Mouse (Mus musculus) embryo, embryonic 10.5 days (tissue): ENCODE results near the gene Bag6.

ENCODE experiments used
- DNase-seq: peaks from one replicate; pipeline ENCODE4 v3.0.0-alpha.2; 2015; ENCODE audit warnings: low spot score

Gene Bag6

GRCm38 (mm10) chr17:35147922-35148639 is 13.1 kb downstream of the Bag6 start:
- DNase-seq = no peak

- DNase-seq = no peak
Measured at GRCm38 (mm10) chr17:35152121-35152520, 17.1 kb downstream of the Bag6 start.

GRCm38 (mm10) chr17:35153077-35153476 is 18.1 kb downstream of the Bag6 start:
- no peak for DNase-seq

GRCm38 (mm10) chr17:35153931-35154330 is 19.0 kb downstream of the Bag6 start:
- no peak for DNase-seq

GRCm38 (mm10) chr17:35154616-35155015 is 19.6 kb downstream of the Bag6 start:
- no peak for DNase-seq

- DNase-seq = no peak
Measured at GRCm38 (mm10) chr17:35155451-35155850, 20.5 kb downstream of the Bag6 start.

GRCm38 (mm10) chr17:35156461-35157200 is 21.7 kb downstream of the Bag6 start:
- no peak for DNase-seq

GRCm38 (mm10) chr17:35157254-35157653 is 22.3 kb downstream of the Bag6 start:
- DNase-seq = no peak

GRCm38 (mm10) chr17:35157661-35158175 is 22.7 kb downstream of the Bag6 start:
- no peak for DNase-seq

GRCm38 (mm10) chr17:35158850-35159593 is 24.0 kb downstream of the Bag6 start:
- no peak for DNase-seq

- no peak for DNase-seq
Measured at GRCm38 (mm10) chr17:35159638-35160037, 24.7 kb downstream of the Bag6 start.

- no peak for DNase-seq
Measured at GRCm38 (mm10) chr17:35161421-35161820, 26.4 kb downstream of the Bag6 start.

- no peak for DNase-seq
Measured at GRCm38 (mm10) chr17:35162121-35162520, 27.1 kb downstream of the Bag6 start.

GRCm38 (mm10) chr17:35162730-35163129 is 27.8 kb downstream of the Bag6 start:
- DNase-seq = no peak

- peak; percentile 15 for DNase-seq
Measured at GRCm38 (mm10) chr17:35163326-35164081, 28.5 kb downstream of the Bag6 start.

- DNase-seq = peak; percentile 11
Measured at GRCm38 (mm10) chr17:35164218-35164567, 29.2 kb downstream of the Bag6 start.

- DNase-seq = peak; percentile 99
Measured at GRCm38 (mm10) chr17:35164568-35165450, 29.8 kb downstream of the Bag6 start, which contains the start of gene Prrc2a. Gene Prrc2a (minus strand): TSS chr17:35164897.

- DNase-seq = no peak
Measured at GRCm38 (mm10) chr17:35165451-35166155, 30.6 kb downstream of the Bag6 start.

GRCm38 (mm10) chr17:35166352-35167035 is 31.5 kb downstream of the Bag6 start:
- peak; percentile 81 for DNase-seq
